Mouse (Mus musculus) heart, postnatal 10 days (tissue): ENCODE measurements at regions not wholly inside any gene's neighbourhood (a gene's known extent, or its start where the extent isn't known, plus 50 kb on each side); places are given as distances from the start of the nearest gene placed in this dataset.
"Not testable (repeated sequence)": the region's sequence is repeated elsewhere in the genome, so short reads cannot be mapped to it uniquely, and the experiment has no call there.

Experiments
- DNase-seq, 2 experiments: peaks; one replicate each; pipeline ENCODE4 v3.0.0; 2021
- intact Hi-C: fragments of 180-260 bp; cut with DNase I; formaldehyde crosslinking; loops from one replicate; pipeline ENCODE4 v1.15.1; 2025

DNA sequence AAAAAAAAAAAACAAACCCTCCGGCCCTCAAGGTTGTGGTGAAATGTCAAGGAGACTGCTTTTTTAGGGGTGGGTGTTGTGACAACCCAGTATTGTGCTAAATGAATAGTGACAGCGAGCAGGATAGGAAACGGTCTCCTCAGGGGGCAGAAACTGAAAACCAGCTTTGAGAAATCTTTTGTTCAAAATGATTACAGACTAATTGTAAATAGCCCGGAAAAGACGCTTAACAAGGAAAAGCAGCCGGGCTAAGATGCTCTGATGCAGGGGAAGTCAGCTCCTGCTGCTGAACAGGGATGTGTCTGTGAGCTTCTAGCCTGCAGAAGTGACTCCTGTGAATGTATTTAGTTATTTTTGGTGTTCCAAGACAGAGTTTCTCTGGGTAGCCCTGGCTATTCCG lies 118.5 kb downstream of the Phlda1 start:
- DNase-seq: no peak
- intact Hi-C loops: no loop called here

DNA sequence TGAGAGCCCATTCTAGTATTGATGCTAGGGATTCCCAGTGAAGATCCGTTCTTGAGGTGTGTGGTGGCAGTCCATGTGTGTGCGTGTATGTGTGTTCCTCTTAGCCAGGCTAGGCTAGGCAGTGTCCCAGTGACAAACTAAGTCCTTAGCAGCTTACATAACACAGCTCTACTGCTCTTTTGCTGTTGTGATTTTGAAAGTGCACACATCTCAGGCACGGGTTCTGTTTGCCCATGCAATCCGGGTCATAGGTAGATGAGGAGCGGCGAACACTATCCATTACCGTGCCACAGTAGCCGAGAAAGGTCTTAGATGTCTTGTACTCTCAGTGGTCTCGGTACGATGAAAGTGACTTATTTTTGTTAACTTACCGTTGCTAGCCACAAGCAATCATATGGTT lies 119.5 kb downstream of the Phlda1 start:
- DNase-seq: no peak

DNA sequence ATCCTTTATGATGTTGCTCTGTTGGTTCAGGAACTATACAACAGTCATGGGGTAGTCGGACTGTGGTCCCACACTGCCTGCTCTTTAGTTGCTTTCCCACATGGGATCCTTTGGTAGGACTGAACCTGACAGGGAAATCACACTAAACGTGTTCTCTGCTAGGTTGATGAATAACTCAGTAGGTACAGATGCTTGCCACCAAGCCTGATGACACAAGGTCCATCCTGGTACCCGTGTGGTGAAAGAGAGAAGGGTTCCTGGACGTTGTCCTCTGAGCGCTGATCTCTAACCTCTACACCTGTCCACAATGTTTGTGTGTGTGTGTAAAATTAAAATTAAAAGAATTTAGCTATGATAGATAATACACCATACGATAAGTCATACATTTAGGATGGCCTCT lies 119.9 kb downstream of the Phlda1 start:
- DNase-seq: no peak
- intact Hi-C loops: no loop called here

More for the DNA sequence above, 119.5 kb downstream of the Phlda1 start:
- intact Hi-C loops: no loop called here

DNA sequence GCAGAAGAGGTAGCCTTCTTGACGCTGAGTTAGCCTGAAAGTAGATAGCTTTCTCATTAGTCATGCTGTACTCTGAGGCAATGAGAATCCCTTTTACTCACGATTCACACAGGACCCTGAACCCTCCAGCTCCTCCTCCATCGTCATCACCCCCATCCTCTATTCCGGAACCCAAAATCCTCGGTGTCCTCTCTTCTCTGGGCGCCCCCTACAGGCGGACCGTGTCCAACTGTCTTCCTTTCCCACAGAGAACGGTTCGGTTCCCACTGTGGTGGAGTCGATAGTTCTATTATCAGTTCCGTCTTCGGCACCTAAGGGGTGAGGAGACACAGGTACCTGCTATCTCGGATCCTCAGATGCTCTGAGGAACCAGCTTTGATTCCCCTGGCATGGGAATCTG lies 130.2 kb downstream of the Phlda1 start:
- no peak for DNase-seq

DNA sequence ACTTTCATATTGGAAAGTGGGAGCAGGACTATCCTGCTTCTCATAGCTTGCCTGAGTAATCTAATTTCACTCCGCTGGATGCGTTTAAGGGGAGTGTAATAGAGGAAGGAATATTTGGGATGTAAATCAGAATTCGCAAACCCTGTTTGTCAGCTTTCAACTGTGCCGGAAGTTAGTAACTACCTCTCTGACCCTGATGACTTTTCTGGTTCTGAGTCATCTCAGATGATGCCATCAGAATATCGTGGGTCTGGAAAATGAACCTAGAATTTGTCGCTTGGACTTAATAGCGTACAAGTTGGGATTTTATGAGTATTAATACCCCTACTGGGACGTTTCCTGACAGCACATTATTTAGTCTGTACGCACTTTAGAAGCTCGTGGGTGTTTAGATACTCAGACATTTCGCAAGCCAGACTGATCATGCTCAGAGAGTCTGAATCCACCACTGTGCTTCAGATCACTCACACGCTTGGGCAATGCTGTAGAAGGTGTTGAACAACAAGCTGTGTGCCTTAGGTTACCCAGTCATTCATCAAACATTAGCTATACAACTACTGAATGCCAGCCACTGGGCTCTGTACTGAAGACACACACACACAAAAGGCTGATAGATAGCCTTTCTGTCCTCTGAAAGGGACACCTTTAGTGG lies 131.1 kb downstream of the Phlda1 start:
- DNase-seq: no peak
- intact Hi-C loops: no loop called here

More for the DNA sequence above, 130.2 kb downstream of the Phlda1 start:
- intact Hi-C loops: no loop called here

DNA sequence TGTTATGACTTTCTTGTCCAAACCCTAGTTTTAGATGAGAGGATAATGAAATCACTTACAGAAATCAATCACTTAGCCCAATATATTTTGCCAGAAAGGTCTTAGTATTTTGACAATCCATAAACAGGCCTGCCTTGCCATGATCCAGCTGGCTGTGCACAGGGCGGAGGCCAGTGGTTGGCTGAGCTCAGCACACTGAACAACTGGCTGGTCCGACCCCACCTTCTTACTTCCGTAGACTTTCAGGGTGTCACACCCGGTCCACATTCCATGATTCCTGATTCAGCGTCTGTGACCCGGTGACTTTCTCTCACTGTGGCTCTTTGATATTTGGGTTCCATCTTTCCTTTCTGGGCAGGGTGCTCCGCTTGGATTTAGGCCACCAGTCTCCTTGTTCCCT lies 133.8 kb downstream of the Phlda1 start:
- intact Hi-C loops: no loop called here
- DNase-seq: peak in 1 of 2 experiments; percentile 9

DNA sequence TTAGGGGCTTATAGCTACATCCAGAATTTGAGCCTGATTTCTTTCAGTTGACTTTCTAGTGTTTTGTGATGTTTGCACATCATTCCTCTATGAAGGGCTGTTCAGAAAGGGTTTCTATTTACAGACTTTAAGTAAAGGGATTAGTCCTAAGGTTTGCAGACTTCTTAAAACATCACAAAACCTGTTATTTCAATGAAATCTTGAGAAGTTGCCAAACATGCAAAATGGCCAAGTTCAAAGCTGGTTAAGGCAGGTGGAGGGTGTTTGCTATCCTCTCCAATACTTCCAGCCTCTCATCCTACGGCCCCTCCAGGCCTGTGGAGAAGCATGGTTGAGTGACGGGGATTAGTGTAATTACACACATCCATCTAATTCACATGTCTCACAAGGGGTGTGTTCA lies 136.6 kb downstream of the Phlda1 start:
- no peak for DNase-seq
- intact Hi-C loops: no loop called here

DNA sequence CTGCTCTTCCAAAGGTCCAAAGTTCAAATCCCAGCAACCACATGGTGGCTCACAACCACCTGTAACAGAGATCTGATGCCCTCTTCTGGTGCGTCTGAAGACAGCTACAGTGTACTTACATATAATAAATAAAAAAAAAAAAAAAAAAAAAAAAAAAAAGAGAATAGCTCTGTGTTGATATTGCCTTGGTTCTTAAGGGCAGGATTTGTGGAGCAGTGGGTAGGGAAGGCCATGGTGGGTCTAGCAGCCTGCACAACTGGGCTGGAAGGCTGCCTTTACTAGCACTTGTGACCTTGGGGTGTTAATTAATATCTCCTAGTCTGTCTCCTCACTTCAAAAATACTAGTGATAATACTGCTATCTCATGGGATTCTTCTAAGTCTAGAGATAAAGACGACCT lies 147.7 kb downstream of the Phlda1 start:
- not testable (repeated sequence) for DNase-seq
- intact Hi-C loops: loop anchor here (5.0 kb wide), 1 partner anchor 51 kb away; no protein-coding TSS in a partner anchor

DNA sequence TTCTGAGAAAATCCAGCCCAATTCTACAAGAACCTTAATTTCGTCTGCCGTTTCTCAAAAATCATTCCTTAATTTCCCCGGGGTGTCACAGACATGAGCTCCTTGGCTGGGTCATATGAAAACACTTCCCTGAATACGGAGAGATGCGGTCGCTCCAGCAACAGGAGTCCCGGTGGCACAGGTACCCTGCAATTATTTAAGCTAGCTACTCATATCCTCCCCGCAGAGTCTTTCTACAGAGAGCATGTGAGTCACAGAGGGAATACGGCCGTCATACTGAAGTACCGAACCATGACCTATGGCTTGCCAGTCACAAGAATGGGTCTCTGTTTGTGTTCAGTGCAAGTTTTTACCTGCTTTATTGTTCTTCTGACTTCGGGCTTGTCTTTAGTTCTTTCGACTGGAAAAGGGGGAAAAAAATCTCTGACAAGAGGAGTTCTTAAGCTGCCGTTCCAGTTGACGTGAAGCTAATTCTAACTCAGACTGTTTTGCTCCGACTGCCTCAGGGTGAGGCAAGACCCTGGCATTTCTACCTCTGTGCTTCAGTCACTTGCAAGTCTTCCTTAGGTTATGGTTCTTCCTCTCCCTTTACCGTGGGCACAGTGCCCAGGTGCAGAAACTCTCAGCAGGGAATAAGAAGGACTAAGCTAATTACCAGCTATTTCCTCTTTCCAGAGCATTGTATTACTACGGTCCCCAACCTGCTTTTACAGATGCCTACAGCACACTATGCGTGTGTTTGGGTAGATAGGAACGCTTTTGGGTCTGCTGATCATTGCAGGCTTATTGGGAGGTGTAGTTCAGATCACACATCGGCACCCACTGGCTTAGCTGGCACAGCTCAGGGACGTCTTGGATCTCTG lies 148.5 kb downstream of the Phlda1 start:
- intact Hi-C loops: loop anchor here (5.0 kb wide), 1 partner anchor 52 kb away; no protein-coding TSS in a partner anchor
- DNase-seq: no peak

DNA sequence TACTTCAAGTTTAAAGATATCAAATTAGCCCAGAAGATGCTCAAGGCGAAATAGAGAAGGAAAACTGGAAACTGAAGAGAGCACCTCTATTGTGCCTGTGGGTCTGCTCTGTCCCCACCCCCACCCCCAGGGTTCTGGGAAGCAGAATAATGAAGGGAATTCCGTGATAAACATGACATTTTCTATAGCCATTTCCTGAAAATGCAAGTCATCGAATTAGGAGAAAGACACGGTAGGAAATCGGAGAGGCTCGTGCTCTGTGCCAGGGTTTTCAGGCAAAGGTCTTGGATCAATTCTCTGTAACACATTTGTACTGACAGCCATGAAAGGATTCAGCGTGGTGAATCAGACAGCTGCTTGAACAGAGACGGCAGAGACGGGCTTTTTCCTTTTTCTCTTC lies 152.7 kb downstream of the Phlda1 start:
- no peak for DNase-seq
- intact Hi-C loops: no loop called here

DNA sequence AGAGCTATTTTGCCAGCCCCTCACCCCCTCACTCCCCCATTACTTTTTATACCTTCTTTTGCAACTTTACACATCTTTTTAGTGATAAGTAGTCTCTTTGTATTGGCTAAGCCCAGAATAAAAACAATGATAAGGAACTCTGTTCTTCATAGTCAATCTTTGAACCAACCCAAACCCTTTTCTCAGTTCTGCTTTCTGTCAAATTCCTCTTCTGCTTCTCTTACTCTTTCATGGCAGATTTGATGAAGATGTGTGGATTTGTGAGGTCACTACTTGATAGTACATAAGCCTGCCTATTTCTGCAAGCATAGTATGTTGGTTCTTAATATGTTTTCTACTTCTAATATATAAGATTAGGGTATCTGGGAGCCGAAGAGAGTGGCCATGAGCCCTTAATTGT lies 156.6 kb downstream of the Phlda1 start:
- intact Hi-C loops: no loop called here
- no peak for DNase-seq

DNA sequence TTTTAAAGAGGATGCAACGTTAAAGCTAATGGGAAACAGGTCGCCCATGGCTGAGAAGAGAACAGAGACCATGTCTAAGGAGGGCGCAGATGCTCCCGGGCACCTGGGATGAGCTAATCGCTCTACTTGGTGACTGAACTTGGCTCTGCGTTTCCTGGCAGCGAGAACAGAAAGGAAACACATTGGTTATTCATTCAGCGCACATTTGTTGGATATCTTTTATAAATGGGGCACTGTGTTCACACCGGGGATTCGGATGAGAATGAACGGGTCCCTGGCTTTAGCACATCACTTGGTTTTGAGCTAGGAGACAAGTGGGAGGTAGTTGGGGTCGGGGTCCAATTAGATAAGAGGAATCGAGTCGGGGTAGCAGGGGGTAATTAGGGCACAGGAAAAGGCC lies 159.7 kb downstream of the Phlda1 start:
- DNase-seq: no peak
- intact Hi-C loops: no loop called here

DNA sequence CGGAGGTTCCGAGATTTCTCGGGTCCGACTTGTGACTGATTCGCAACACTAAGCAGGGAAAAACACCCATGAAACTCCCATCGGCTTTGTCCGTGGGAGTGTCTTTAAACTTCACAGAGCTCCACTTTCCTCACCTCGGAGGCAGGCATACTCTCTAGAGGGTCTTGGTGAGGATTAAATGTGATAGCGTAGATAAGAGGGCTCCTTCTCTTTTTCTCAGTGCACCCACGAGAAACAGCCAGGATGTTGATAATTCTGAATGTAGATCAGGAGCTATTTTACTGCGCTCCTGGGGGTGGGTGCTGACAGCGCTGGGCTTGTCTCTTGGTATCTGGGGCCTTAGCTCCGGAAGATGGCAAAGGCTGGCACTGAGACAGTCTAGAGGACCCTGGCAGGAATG lies 160.9 kb downstream of the Phlda1 start:
- intact Hi-C loops: no loop called here

DNA sequence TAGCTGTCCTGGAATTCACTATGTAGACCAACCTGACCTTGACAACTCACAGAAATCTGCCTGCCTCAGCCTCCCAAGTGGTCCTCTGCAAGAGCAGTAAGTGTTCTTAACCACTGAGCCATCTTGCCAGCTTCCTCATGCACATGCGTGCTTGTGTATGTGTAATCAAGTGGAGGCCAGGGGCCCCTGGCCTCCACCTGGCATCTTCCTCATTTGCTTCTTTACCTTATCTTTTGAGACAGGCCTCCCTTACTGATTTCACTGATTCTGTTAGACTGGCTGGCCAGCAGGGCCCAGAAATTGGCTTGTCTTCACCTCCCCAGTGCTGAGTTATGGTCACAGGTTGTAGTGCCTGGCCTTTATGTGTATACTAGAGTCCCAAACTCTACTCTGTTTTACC lies 162.6 kb downstream of the Phlda1 start:
- DNase-seq: no peak
- intact Hi-C loops: no loop called here

More for the DNA sequence above, 160.9 kb downstream of the Phlda1 start:
- no peak for DNase-seq

DNA sequence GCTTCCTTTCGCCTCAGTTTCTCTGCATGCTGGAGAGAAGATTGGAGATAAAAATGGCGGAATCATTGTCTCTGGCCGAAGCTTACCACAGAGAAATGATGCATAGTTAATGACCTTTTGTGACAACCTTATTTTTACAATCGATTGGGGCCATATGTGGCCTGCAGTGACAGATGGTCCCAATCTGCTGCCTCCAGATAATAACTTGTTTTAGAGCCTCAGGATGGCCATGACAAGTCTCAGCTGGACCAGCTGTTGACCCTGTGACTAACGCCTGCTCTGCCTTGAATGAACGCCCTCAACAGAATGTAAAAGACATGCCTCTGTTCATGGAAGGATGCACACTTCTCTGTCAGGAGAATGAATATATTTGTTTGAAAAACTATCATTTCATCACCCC lies 163.6 kb downstream of the Phlda1 start:
- DNase-seq: peak; percentile 52 to 60
- intact Hi-C loops: no loop called here

DNA sequence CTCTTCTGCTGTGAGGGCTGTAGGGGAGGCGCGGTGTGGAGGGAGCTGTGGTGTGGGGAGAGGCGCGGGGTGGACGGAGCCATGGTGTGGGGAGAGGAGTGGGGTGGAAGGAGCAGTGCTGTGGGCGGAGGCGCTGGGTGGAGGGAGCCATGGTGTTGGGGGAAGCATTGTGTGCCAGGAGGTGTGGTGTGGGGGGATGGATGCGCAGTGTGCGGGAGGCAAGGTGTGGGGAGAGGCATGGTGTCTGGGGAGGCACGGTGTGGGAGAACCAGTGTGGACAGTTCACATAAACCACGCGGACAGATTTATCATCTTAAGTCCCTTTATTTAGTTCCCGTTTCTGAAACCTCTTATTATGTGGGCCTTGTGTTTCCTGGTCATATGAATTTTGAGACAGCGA lies 164.6 kb downstream of the Phlda1 start:
- intact Hi-C loops: no loop called here
- peak in 1 of 2 experiments; percentile 18 for DNase-seq

DNA sequence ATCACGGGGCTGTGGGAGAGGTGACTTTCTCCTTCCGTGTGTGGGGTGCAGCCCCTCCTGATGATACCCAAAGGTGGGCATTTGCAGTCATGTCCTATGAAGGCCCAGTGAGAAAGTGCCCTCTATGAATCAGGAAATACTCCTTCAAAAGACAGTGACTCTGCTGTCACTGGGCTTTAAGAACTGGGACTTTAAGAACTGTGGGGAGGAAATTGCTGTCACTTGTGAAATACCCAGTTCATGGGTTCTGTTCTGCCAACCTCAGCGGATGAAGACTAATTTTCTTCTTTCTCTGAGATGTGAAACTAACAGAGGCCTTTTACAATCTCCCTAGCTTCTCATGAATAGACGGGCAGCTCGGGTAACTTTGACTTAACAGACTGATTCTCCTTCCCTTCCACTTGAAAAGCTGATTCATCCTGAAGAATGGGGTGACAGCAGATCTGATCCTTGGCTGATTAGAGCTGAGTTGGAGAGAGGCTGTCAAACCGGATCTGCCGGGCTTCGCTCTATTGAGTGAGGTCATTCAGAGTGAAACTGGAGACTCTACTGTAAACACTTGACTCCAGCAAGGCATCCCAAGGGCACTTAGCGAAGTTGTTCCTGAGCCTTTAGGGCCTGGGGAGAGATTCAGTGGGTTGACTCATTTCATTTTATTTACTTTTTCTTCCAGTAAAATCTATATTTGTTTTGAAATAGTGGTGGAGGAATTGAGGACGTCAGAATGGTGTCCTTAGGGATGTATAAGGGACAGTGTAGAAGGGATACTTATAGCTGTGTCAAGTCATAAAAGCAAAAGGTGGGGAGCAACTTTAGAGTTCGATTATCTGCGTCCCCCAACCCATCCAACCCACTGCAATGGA lies 166.6 kb downstream of the Phlda1 start:
- intact Hi-C loops: no loop called here
- no peak for DNase-seq

DNA sequence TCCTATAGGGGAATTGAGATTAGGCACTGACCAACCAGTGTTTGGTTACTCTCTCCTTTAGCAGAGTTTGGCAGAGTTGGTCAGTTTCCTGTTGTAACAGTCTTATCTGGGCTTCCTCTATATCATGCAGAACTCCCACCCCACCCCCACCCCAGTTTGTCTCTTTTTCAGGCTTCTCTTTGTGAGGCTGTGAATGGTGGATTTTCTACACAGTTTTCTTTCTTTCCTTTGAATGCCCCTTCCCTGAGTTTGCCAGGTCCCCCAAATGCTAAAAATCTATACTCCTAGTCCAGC lies 167.2 kb downstream of the Phlda1 start:
- intact Hi-C loops: no loop called here
- DNase-seq: no peak

DNA sequence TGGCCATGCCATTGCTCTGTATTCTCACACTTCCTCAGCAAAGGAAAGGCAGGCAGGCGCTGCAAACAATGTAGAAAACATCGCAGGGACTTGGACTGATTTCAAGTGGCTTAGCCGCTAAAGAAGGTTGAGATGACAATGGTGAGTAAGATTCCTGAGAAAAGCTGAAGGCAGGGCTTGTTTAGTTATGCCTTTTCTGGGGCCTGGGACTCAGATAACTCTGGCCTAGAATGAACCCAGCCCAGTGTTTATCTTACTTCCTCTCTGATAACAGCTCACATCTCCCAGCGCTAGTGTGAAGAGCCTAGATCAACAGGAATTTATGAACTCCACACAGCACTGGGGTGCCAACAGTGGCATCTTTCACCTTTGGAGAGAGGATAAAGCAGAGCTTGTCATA lies 170.2 kb downstream of the Phlda1 start:
- peak; percentile 25 to 41 for DNase-seq
- intact Hi-C loops: loop anchor here (5.0 kb wide), 1 partner anchor 169 kb away; the partner anchor contains the start of gene Phlda1

DNA sequence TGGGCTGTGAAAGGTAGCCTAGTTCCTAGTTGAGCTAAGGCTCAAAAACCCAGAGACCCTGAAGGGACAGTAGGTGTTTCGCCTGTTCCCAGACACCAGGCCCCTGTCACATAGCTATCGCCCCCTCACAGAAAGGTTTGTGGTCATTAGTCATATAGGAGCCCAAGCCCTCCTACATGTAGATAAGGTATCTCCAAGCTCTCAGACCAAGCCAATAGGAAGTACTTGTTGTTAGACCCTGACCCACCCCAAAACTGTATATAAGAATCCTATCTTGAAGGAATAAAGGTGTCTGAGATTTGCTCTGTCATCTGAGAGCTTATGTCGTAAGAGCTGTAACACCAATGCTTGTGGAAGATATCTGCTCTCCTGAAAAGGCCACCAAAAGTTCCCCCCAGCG lies 174.8 kb downstream of the Phlda1 start:
- intact Hi-C loops: no loop called here
- DNase-seq: no peak
